Mouse (Mus musculus) embryonic facial prominence, embryonic 15.5 days (tissue): Measurements from ENCODE around the gene Ppfia1. TPM values are rescaled to one million over a fixed set of nuclear protein-coding genes. Genes with fewer than 3 reads are reported as not detected.

Source experiments
- ATAC-seq: fragments of 200-750 bp; cut with Nextera tagmentation; 2 replicates; pipeline ENCODE4 v1.8.0; 2017; ENCODE audit warnings: low read depth, moderate TSS enrichment; ENCODE audit not compliant: insufficient number of reproducible peaks, low FRiP score, low TSS enrichment
- H3K27ac ChIP-seq: fragments of 300-500 bp; sonication (generic); replicated peaks from 2 replicates; pipeline ENCODE4 v1.5.1; 2015; ENCODE audit warnings: mild to moderate bottlenecking, inconsistent platforms
- H3K27me3 ChIP-seq: fragments of 300-500 bp; sonication (generic); 2 replicates; pipeline ENCODE4 v1.6.1; 2015; ENCODE audit warnings: inconsistent platforms
- H3K36me3 ChIP-seq: fragments of 300-500 bp; sonication (generic); 2 replicates; pipeline ENCODE4 v1.6.1; 2015; ENCODE audit warnings: mild to moderate bottlenecking, inconsistent platforms
- H3K4me1 ChIP-seq: fragments of 300-500 bp; sonication (generic); 2 replicates; pipeline ENCODE4 v1.6.1; 2015; ENCODE audit warnings: inconsistent platforms
- H3K4me2 ChIP-seq: fragments of 300-500 bp; sonication (generic); replicated peaks from 2 replicates; pipeline ENCODE4 v1.6.1; 2015; ENCODE audit warnings: mild to moderate bottlenecking, inconsistent platforms
- H3K4me3 ChIP-seq: fragments of 300-500 bp; sonication (generic); replicated peaks from 2 replicates; pipeline ENCODE4 v1.5.1; 2015; ENCODE audit warnings: mild to moderate bottlenecking, inconsistent platforms
- H3K9ac ChIP-seq: fragments of 300-500 bp; sonication (generic); 2 replicates; pipeline ENCODE4 v1.6.1; 2015; ENCODE audit warnings: inconsistent platforms
- H3K9me3 ChIP-seq: fragments of 300-500 bp; sonication (generic); replicated peaks from 2 replicates; pipeline ENCODE4 v1.6.1; 2016; ENCODE audit warnings: inconsistent platforms
- WGBS: fragments of 180-500 bp; shearing (Covaris S2); methylation state at CpG from one replicate; pipeline ENCODE4 v1.1.7; 2015; 5-methylcytosine and 5-hydroxymethylcytosine counted together
- polyA plus RNA-seq: library from polyadenylated mRNA; unstranded; fragments of >200 nt; fragmentation: Nextera tagmentation; extraction: Ambion mirVana; gene quantifications from 2 replicates; pipeline ENCODE4 v1.2.1, GENCODE M21; 2015

Gene Ppfia1
- 41.2 and 42.3 TPM in 2 replicates for polyA plus RNA-seq

- H3K4me3 ChIP-seq, result peak within 1 kb of the TSS; percentile 96
- peak; percentile 91 for ATAC-seq
- H3K4me1 ChIP-seq, result peaks cover 28% of the 10 kb centered on the region
- H3K27me3 ChIP-seq, result no peaks in the 10 kb centered on the region
- peak within 1 kb of the TSS; percentile 98 for H3K9ac ChIP-seq
- H3K36me3 ChIP-seq, result peaks cover 33% of the 10 kb centered on the region
- WGBS, result under 1% methylated on average over 96 of the region's 97 CpGs
- peak within 1 kb of the TSS; percentile 60 for H3K27ac ChIP-seq
- no peaks in the 10 kb centered on the region for H3K9me3 ChIP-seq
- H3K4me2 ChIP-seq, result peak within 1 kb of the TSS; percentile 77
These were observed at the start of gene Ppfia1 for GRCm38 (mm10) chr7:144553237-144554122. TSS of gene Ppfia1 (minus strand) at chr7:144553729.

GRCm38 (mm10) chr7:144600333-144600900, 46.9 kb upstream of the Ppfia1 start:
- Histone ChIP-seq H3K4me1 (no peaks in the 10 kb centered on the region), H3K27me3 (no peaks in the 10 kb centered on the region), H3K4me2 (no peak overlapping the region), H3K36me3 (no peaks in the 10 kb centered on the region), H3K9me3 (no peaks in the 10 kb centered on the region), H3K4me3 (no peak overlapping the region), H3K9ac (no peak overlapping the region), H3K27ac (no peak overlapping the region)
- no peak for ATAC-seq
- whole genome bisulfite sequencing, result 35% methylated on average over 6 of the region's 6 CpGs

- WGBS, result 68% methylated on average over 3 of the region's 3 CpGs
These were observed 36.0 kb upstream of the Ppfia1 start for GRCm38 (mm10) chr7:144589508-144589907.

GRCm38 (mm10) chr7:144587291-144587690, 33.8 kb upstream of the Ppfia1 start:
- ATAC-seq, result no peak
- WGBS, result 30% methylated on average over 2 of the region's 2 CpGs
- H3K27ac ChIP-seq, result no peak overlapping the region

More at GRCm38 (mm10) chr7:144589508-144589907, 36.0 kb upstream of the Ppfia1 start:
- Histone ChIP-seq H3K9ac (no peak overlapping the region), H3K9me3 (no peaks in the 10 kb centered on the region), H3K27ac (no peak overlapping the region), H3K4me1 (no peaks in the 10 kb centered on the region), H3K36me3 (no peaks in the 10 kb centered on the region), H3K4me3 (no peak overlapping the region), H3K27me3 (no peaks in the 10 kb centered on the region), H3K4me2 (no peak overlapping the region)
- no peak for ATAC-seq

GRCm38 (mm10) chr7:144585648-144586047, 32.1 kb upstream of the Ppfia1 start:
- H3K4me3 ChIP-seq, result no peak overlapping the region
- no peak overlapping the region for H3K4me2 ChIP-seq
- H3K27ac ChIP-seq, result no peak overlapping the region
- 0 out of 2 replicates have a peak, but pooled peaks cover under 1% of the 10 kb centered on the region for H3K36me3 ChIP-seq
- no peak overlapping the region for H3K9ac ChIP-seq
- peaks cover 22% of the 10 kb centered on the region for H3K4me1 ChIP-seq
- H3K27me3 ChIP-seq, result no peaks in the 10 kb centered on the region; the same call in 1 of the 2 replicates
- 12% methylated on average over 6 of the region's 6 CpGs for WGBS
- H3K9me3 ChIP-seq, result no peaks in the 10 kb centered on the region
- no peak for ATAC-seq

More at GRCm38 (mm10) chr7:144587291-144587690, 33.8 kb upstream of the Ppfia1 start:
- Histone ChIP-seq H3K9me3 (no peaks in the 10 kb centered on the region), H3K4me1 (peaks cover 12% of the 10 kb centered on the region), H3K4me3 (no peak overlapping the region), H3K9ac (no peak overlapping the region), H3K4me2 (no peak overlapping the region), H3K36me3 (no peaks in the 10 kb centered on the region), H3K27me3 (no peaks in the 10 kb centered on the region; the same call in 1 of the 2 replicates)

GRCm38 (mm10) chr7:144583619-144584018, 30.1 kb upstream of the Ppfia1 start:
- H3K9ac ChIP-seq, result no peak overlapping the region
- no peak for ATAC-seq

GRCm38 (mm10) chr7:144582284-144582980, 28.9 kb upstream of the Ppfia1 start, which contains the start of gene Fadd:
TSS of gene Fadd (minus strand) at chr7:144582463.
- H3K9ac ChIP-seq, result peak within 1 kb of the TSS; percentile 58
- H3K27me3 ChIP-seq, result no peaks in the 10 kb centered on the region; the same call in 1 of the 2 replicates
- peak; percentile 82 for ATAC-seq
- H3K9me3 ChIP-seq, result no peaks in the 10 kb centered on the region
- under 1% methylated on average over 34 of the region's 34 CpGs for WGBS
- peak within 1 kb of the TSS; percentile 90 for H3K27ac ChIP-seq
- H3K36me3 ChIP-seq, result peaks cover 18% of the 10 kb centered on the region; the same call in 1 of the 2 replicates
- H3K4me3 ChIP-seq, result peak within 1 kb of the TSS; percentile 64
- peak within 1 kb of the TSS; percentile 84 for H3K4me2 ChIP-seq
- H3K4me1 ChIP-seq, result peaks cover 22% of the 10 kb centered on the region

More at GRCm38 (mm10) chr7:144583619-144584018, 30.1 kb upstream of the Ppfia1 start:
- H3K9me3 ChIP-seq, result no peaks in the 10 kb centered on the region
- no peaks in the 10 kb centered on the region; the same call in 1 of the 2 replicates for H3K27me3 ChIP-seq
- H3K4me3 ChIP-seq, result no peak overlapping the region
- under 1% methylated on average over 4 of the region's 4 CpGs for WGBS
- H3K36me3 ChIP-seq, result peaks cover 18% of the 10 kb centered on the region; the same call in 1 of the 2 replicates
- no peak overlapping the region for H3K27ac ChIP-seq
- peaks cover 22% of the 10 kb centered on the region for H3K4me1 ChIP-seq
- no peak overlapping the region for H3K4me2 ChIP-seq

GRCm38 (mm10) chr7:144581559-144582283, 28.2 kb upstream of the Ppfia1 start:
- Histone ChIP-seq H3K27ac (peak overlapping the region; percentile 90), H3K36me3 (peaks cover 18% of the 10 kb centered on the region; the same call in 1 of the 2 replicates), H3K9me3 (no peaks in the 10 kb centered on the region), H3K27me3 (no peaks in the 10 kb centered on the region; the same call in 1 of the 2 replicates), H3K4me1 (peaks cover 22% of the 10 kb centered on the region), H3K4me2 (peak overlapping the region; percentile 84), H3K9ac (peak overlapping the region; percentile 58), H3K4me3 (peak overlapping the region; percentile 64)
- peak; percentile 87 for ATAC-seq
- under 1% methylated on average over 43 of the region's 43 CpGs for WGBS

- ATAC-seq, result no peak
- H3K27me3 ChIP-seq, result no peaks in the 10 kb centered on the region
- H3K9ac ChIP-seq, result no peak overlapping the region
- H3K4me3 ChIP-seq, result no peak overlapping the region
- WGBS, result 67% methylated on average over 5 of the region's 5 CpGs
- H3K4me2 ChIP-seq, result no peak overlapping the region
- H3K27ac ChIP-seq, result no peak overlapping the region
- peaks cover 15% of the 10 kb centered on the region for H3K4me1 ChIP-seq
- H3K36me3 ChIP-seq, result peaks cover 18% of the 10 kb centered on the region; the same call in 1 of the 2 replicates
- H3K9me3 ChIP-seq, result no peaks in the 10 kb centered on the region
These were observed 24.3 kb upstream of the Ppfia1 start for GRCm38 (mm10) chr7:144577876-144578275.

GRCm38 (mm10) chr7:144572234-144572633, 18.7 kb upstream of the Ppfia1 start:
- Histone ChIP-seq H3K4me2 (no peak overlapping the region), H3K9me3 (no peaks in the 10 kb centered on the region), H3K9ac (no peak overlapping the region), H3K27me3 (no peaks in the 10 kb centered on the region), H3K4me1 (peaks cover 5% of the 10 kb centered on the region; the same call in 1 of the 2 replicates), H3K36me3 (no peaks in the 10 kb centered on the region), H3K4me3 (no peak overlapping the region), H3K27ac (no peak overlapping the region)
- ATAC-seq, result no peak
- 76% methylated on average over 5 of the region's 5 CpGs for WGBS
